Mouse (Mus musculus) duodenum, adult 2 months (tissue): ENCODE data around the gene Zfp827. TPM values are rescaled to one million over a fixed set of nuclear protein-coding genes. Genes with fewer than 3 reads are reported as not detected.

Experiments used
- polyA plus RNA-seq: library from polyadenylated mRNA; depleted of rRNA; stranded (reverse); fragments of >200 nt; gene quantifications from 2 replicates; pipeline ENCODE4 v1.2.3, GENCODE M21; 2012; ENCODE audit warnings: low replicate concordance; rRNA removed

The Zfp827 gene
- 8.7 and 11.3 TPM in 2 replicates for polyA plus RNA-seq

GRCm38 (mm10) chr8:79027977-79028487 lies at the start of gene Zfp827:
Gene Zfp827 (plus strand): TSS chr8:79028437.

Other genes with a start within 250 kb of the Zfp827 start
- gene Lsm6, start 207.3 kb upstream of the Zfp827 start, polyA plus RNA-seq = 1.1 and 1.9 TPM in 2 replicates
- not detected in 2 replicates for gene 1700011L22Rik, start 220.1 kb downstream of the Zfp827 start, polyA plus RNA-seq